ENCODE assay signal across 26 mouse cellular contexts in genomic region chr2:129320033-129320605, GRCm38 (mm10). TPM values are rescaled to one million over a fixed set of nuclear protein-coding genes. Genes with fewer than 3 reads are reported as not detected.
A peak's percentile ranks its signal among the peaks of the same experiment; 100 is the strongest.
DNase-seq lines count a peak whose midpoint lies in the region; ATAC-seq and TF ChIP-seq lines count a peak whose summit lies in the region.
"Had no signal": no experiment of that assay in that cellular context is flagged by ENCODE, and none has a peak within 500 bp of the region (broad histone marks: within the 10 kb centered on the region; RNA-seq: fewer than 3 reads in every experiment).

No protein-coding gene starts in this region.

- no peak overlapping the region for H3K4me2 ChIP-seq in myocyte (ENCODE audit: low read depth)
- no peak overlapping the region for H3K4me2 ChIP-seq in hindbrain, embryonic 11.5 days (replicated peaks; ENCODE audit: low read depth, low read length)
- H3K4me2 ChIP-seq: embryonic facial prominence, embryonic 12.5 days; forebrain, embryonic 15.5 days; liver, embryonic 11.5 days; midbrain, embryonic 12.5 days; neural tube, embryonic 13.5 days had no signal

- 85% methylated on average over 8 of the region's 8 CpGs for WGBS in hindbrain, embryonic 11.5 days

- no peak overlapping the region for H3K27ac ChIP-seq in hindbrain, embryonic 11.5 days (ENCODE audit: low read depth, low read length)
- H3K27ac ChIP-seq: embryonic facial prominence, embryonic 12.5 days; forebrain, embryonic 15.5 days; hindbrain, postnatal 0 days; layer of hippocampus, adult 2 months; macrophage; midbrain, embryonic 12.5 days; neural tube, embryonic 13.5 days; stomach, postnatal 0 days had no signal

- no peaks in the 10 kb centered on the region for H3K9me3 ChIP-seq in hindbrain, embryonic 11.5 days (ENCODE audit: control insufficient read depth, low read length)
- H3K9me3 ChIP-seq: embryonic facial prominence, embryonic 12.5 days; forebrain, embryonic 15.5 days; midbrain, embryonic 12.5 days; neural tube, embryonic 13.5 days had no signal

- H3K9ac ChIP-seq in hindbrain, embryonic 11.5 days (ENCODE audit: low read depth, low read length), result no peak overlapping the region
- H3K9ac ChIP-seq: embryonic facial prominence, embryonic 12.5 days; forebrain, embryonic 15.5 days; midbrain, embryonic 12.5 days; neural tube, embryonic 13.5 days had no signal

- no peaks in the 10 kb centered on the region for H3K36me3 ChIP-seq in myocyte (ENCODE audit: control insufficient read depth, insufficient read depth)
- H3K36me3 ChIP-seq in hindbrain, embryonic 11.5 days (ENCODE audit: control insufficient read depth, insufficient read depth, low read length), result no peaks in the 10 kb centered on the region
- H3K36me3 ChIP-seq: embryonic facial prominence, embryonic 12.5 days; forebrain, embryonic 15.5 days; midbrain, embryonic 12.5 days; neural tube, embryonic 13.5 days had no signal

- no peaks in the 10 kb centered on the region for H3K4me1 ChIP-seq in hindbrain, embryonic 11.5 days (replicated peaks; ENCODE audit: control insufficient read depth, insufficient read depth, low read length)
- H3K4me1 ChIP-seq: embryonic facial prominence, embryonic 12.5 days; forebrain, embryonic 15.5 days; midbrain, embryonic 12.5 days; neural tube, embryonic 13.5 days had no signal

- DNase-seq in frontal cortex, postnatal 10 days (ENCODE audit: low spot score in 2 of 2), result no peak
- DNase-seq in left cerebral cortex, adult 18-20 months (ENCODE audit: low spot score in 2 of 2), result peak; percentile 15 to 23
- no peak for DNase-seq in left cerebral cortex, postnatal 36 days (ENCODE audit: low spot score in 2 of 2)
- peak; percentile 21 for DNase-seq in right cerebral cortex, postnatal 25 days
- no peak for DNase-seq in right cerebral cortex, postnatal 4 days
- DNase-seq in hindbrain, embryonic 11.5 days (ENCODE audit: low spot score), result no peak
- DNase-seq: cerebellum, adult 9-10 months; gastrocnemius, postnatal 14 days; left cerebral cortex, postnatal 4 days; lung, adult 2 months had no signal

- ATAC-seq in frontal cortex, adult (ENCODE audit: low TSS enrichment), result peak; percentile 52; the same call in 1 of the 2 replicates
- ATAC-seq in hindbrain, embryonic 11.5 days (ENCODE audit: low FRiP score), result no peak
- ATAC-seq: forebrain, embryonic 15.5 days; hindbrain, postnatal 0 days; intestine, postnatal 0 days had no signal

- intact Hi-C loops in left cerebral cortex, postnatal 36 days (cut with DNase I), result no loop called here

- no peak overlapping the region for H3ac ChIP-seq in myocyte (ENCODE audit: control insufficient read depth, insufficient read length)

- no peaks in the 10 kb centered on the region for H3K27me3 ChIP-seq in myocyte (ENCODE audit: control insufficient read depth, insufficient read depth, insufficient read length)
- no peaks in the 10 kb centered on the region for H3K27me3 ChIP-seq in hindbrain, embryonic 11.5 days (ENCODE audit: control insufficient read depth, insufficient read depth, low read length)
- H3K27me3 ChIP-seq: embryonic facial prominence, embryonic 12.5 days; forebrain, embryonic 15.5 days; midbrain, embryonic 12.5 days; neural tube, embryonic 13.5 days had no signal

- H3K4me3 ChIP-seq in myocyte, result no peak overlapping the region
- no peak overlapping the region for H3K4me3 ChIP-seq in hindbrain, embryonic 11.5 days (ENCODE audit: low read depth, low read length)
- H3K4me3 ChIP-seq: embryonic facial prominence, embryonic 12.5 days; erythroblast, embryonic 14.5 days; forebrain, embryonic 15.5 days; layer of hippocampus, adult 2 months; midbrain, embryonic 12.5 days; neural tube, embryonic 13.5 days had no signal

- H3K79me2 ChIP-seq in myocyte (ENCODE audit: control insufficient read depth, insufficient read depth), result no peaks in the 10 kb centered on the region

- TF ChIP-seq POLR2A in myocyte (IDR thresholded peaks at IDR 0.05; ENCODE audit: insufficient read length, low read depth), result no peak

TF ChIP-seq in myocyte, 11 proteins besides CTCF, POLR2A, EP300 and RAD21:
- TF ChIP-seq SRF (IDR thresholded peaks at IDR 0.05; ENCODE audit: control insufficient read depth, insufficient read length, low read depth), result no peak
- TF ChIP-seq POLR2AphosphoS2 (IDR thresholded peaks at IDR 0.05; ENCODE audit: insufficient read length, low read depth), result no peak
- no peak for TF ChIP-seq CEBPB (IDR thresholded peaks at IDR 0.05; ENCODE audit: insufficient read depth, poor library complexity, severe bottlenecking)
- no peak for TF ChIP-seq TCF3 (IDR thresholded peaks at IDR 0.05; ENCODE audit: insufficient read length, low read depth)
- no peak for TF ChIP-seq TCF12 (IDR thresholded peaks at IDR 0.05; ENCODE audit: insufficient read depth, poor library complexity, severe bottlenecking)
- peak in 2 of 3 experiments; percentile 1 to 15 for TF ChIP-seq MYOD1 (IDR thresholded peaks at IDR 0.05; ENCODE audit: control insufficient read depth in 1 of 3, insufficient read length in 2 of 3, low read depth in 2 of 3)
TF ChIP-seq in myocyte: peak in this region for 1.

RNA-seq across cellular contexts. Expression of gene Il1a, which starts 10.3 kb away (rescaled TPM):
- total RNA-seq in left cerebral cortex, adult 18-20 months (2021), result under 1 TPM; 0.73 to 0.77 TPM
- under 1 TPM; 0.32 to 0.59 TPM for total RNA-seq in left cerebral cortex, postnatal 36 days (2021)
- polyA plus RNA-seq in myocyte (2012; fragmentation: generic; extraction: Trizol), result not detected
- 0.17 and 0.22 TPM in 2 replicates for polyA plus RNA-seq in hindbrain, embryonic 11.5 days (2014; fragmentation: Nextera tagmentation; extraction: Ambion mirVana)
- total RNA-seq: gastrocnemius, postnatal 14 days; heart, adult 8-10 months; hematopoietic stem cell, adult 5-6 weeks; hindbrain, postnatal 0 days had no signal
- polyA plus RNA-seq: erythroblast, embryonic 14.5 days; kidney, embryonic 16.5 days; midbrain, embryonic 12.5 days had no signal

RNA-seq across cellular contexts. Expression of gene Ckap2l, which starts 23.1 kb away (rescaled TPM):
- under 1 TPM; 0.30 to 0.37 TPM for total RNA-seq in left cerebral cortex, adult 18-20 months (2021)
- total RNA-seq in left cerebral cortex, postnatal 36 days (2021), result under 1 TPM; 0.66 to 0.84 TPM
- polyA plus RNA-seq in myocyte (2012; fragmentation: generic; extraction: Trizol), result 9.9 TPM
- polyA plus RNA-seq in hindbrain, embryonic 11.5 days (2014; fragmentation: Nextera tagmentation; extraction: Ambion mirVana), result 65.9 and 77.5 TPM in 2 replicates

RNA-seq across cellular contexts. Expression of gene Il1b, which starts 50.8 kb away (rescaled TPM):
- total RNA-seq in left cerebral cortex, adult 18-20 months (2021), result under 1 TPM in 1 of 2 experiments, not detected in 1; 0.33 TPM
- under 1 TPM in 1 of 2 experiments, not detected in 1; 0.32 TPM for total RNA-seq in left cerebral cortex, postnatal 36 days (2021)
- 0.47 TPM for polyA plus RNA-seq in myocyte (2012; fragmentation: generic; extraction: Trizol)
- polyA plus RNA-seq in hindbrain, embryonic 11.5 days (2014; fragmentation: Nextera tagmentation; extraction: Ambion mirVana), result 0.32 TPM in 1 of 2 replicates, not detected in the other
- total RNA-seq: gastrocnemius, postnatal 14 days; layer of hippocampus, adult 2 months had no signal
- polyA plus RNA-seq: embryonic facial prominence, embryonic 12.5 days; erythroblast, embryonic 14.5 days; forebrain, embryonic 15.5 days; hindbrain, postnatal 0 days; midbrain, embryonic 12.5 days had no signal

Comparison
In these comparisons a context has a peak if more than half of its experiments do, and no peak if none do; other contexts are left out.
1. DNase-seq: peak in left cerebral cortex, adult 18-20 months (2 of 2) and right cerebral cortex, postnatal 25 days (single experiment); none in frontal cortex, postnatal 10 days (0 of 2), left cerebral cortex, postnatal 36 days (0 of 2), right cerebral cortex, postnatal 4 days (single experiment) and hindbrain, embryonic 11.5 days (single experiment).